Mouse (Mus musculus) heart, postnatal 0 days (tissue): Measurements from ENCODE around the gene Krt83.

Source experiments
- CTCF ChIP-seq: IDR thresholded peaks from 2 replicates; pipeline ENCODE4 v1.5.1; 2016; ENCODE audit warnings: antibody characterized with exemption, control low read depth, low read depth
- EP300 ChIP-seq: IDR thresholded peaks from 2 replicates; pipeline ENCODE4 v1.6.1; 2016; ENCODE audit warnings: antibody characterized with exemption, low read depth

DNA sequence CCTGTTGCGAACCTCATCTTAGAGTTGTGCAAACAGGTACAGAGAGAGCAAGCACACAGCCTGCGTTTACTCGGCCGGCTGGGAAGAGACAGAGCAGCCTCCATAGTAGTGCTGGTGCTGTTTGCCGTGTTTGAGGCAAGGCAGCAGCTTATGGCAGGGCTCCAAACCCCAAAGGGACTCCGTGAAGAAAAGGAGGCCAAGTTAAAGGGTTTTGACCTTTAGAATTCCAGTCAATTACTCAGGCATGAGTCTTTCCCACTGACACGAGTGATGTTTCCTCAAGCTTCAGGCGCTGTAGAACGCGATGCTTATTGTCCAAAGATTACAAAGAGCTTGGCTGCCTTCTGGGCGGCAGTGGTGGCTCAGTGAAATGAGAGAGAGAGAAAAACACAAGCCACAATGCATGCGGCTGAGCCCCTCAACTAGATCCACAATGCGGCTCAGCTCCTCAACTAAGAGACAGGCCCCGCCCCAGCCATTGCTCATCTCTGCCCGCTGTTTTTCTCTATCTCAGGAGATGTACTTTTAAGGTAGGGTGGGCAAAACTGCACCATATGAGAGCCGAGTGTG, 32.9 kb downstream of the Krt83 start:
- TF ChIP-seq CTCF (no peak), EP300 (no peak)
